Mouse (Mus musculus) Patski (cell line): ENCODE results near the gene 2510039O18Rik. TPM values are rescaled to one million over a fixed set of nuclear protein-coding genes. Genes with fewer than 3 reads are reported as not detected.
A peak's percentile ranks its signal among the peaks of the same experiment; 100 is the strongest.

Experiments
- ATAC-seq: fragments of 100-300 bp; one replicate; pipeline ENCODE4 v1.8.0; 2021
- CTCF ChIA-PET: fragments of 350-600 bp; sonication (Branson Sonifier 250); formaldehyde crosslinking; loops from one replicate; lab custom pipeline; 2022; ENCODE audit warnings: inconsistent platforms; lab: Charles Lee
- POLR2A ChIA-PET: fragments of 350-600 bp; sonication (Branson Sonifier 250); formaldehyde crosslinking; loops from one replicate; lab custom pipeline; 2022; ENCODE audit warnings: antibody characterized with exemption, inconsistent platforms; lab: Charles Lee
- DNase-seq: peaks from one replicate; pipeline ENCODE4 v3.0.0-alpha.2; 2011; ENCODE audit warnings: low read depth, low spot score
- H3K27me3 ChIP-seq: fragments of 371-371 bp; one replicate; pipeline ENCODE4 v1.5.1; 2021
- CTCF ChIP-seq: fragments of 100-300 bp; IDR thresholded peaks from one replicate; pipeline ENCODE4 v1.5.1; 2021
- in situ Hi-C: fragments of 300-500 bp; cut with MboI; formaldehyde crosslinking; loops from 3 replicates; pipeline ENCODE4 v1.11.1; 2018; ENCODE audit warnings: low pct_unique_long_range_greater_than_20kb, mixed read lengths
- polyA plus RNA-seq: library from polyadenylated mRNA; unstranded; gene quantifications from one replicate; pipeline ENCODE4 v1.2.3, GENCODE M21; 2021

The 2510039O18Rik gene
- 57.2 TPM for polyA plus RNA-seq

GRCm38 (mm10) chr4:147940576-147941044, at the start of gene 2510039O18Rik:
Gene 2510039O18Rik, plus strand, starts transcription at chr4:147940895.
- DNase-seq (peak; percentile 74), ATAC-seq (peak; percentile 49)
- in situ Hi-C loops = no loop called here
- CTCF ChIA-PET = no interaction called here
- no peak for TF ChIP-seq CTCF
- POLR2A ChIA-PET = no interaction called here
- H3K27me3 ChIP-seq = no peaks in the 10 kb centered on the region

- no peak for DNase-seq
- ATAC-seq = no peak
- no peak for TF ChIP-seq CTCF
- H3K27me3 ChIP-seq = no peaks in the 10 kb centered on the region
- CTCF ChIA-PET = no interaction called here
- POLR2A ChIA-PET = no interaction called here
- in situ Hi-C loops = no loop called here
Measured at GRCm38 (mm10) chr4:147895815-147896330, 44.8 kb upstream of the 2510039O18Rik start.

- ChIA-PET POLR2A (no interaction called here), CTCF (no interaction called here)
- TF ChIP-seq CTCF = no peak
- no peaks in the 10 kb centered on the region for H3K27me3 ChIP-seq
- ATAC-seq (no peak), DNase-seq (no peak)
- in situ Hi-C loops = no loop called here
Measured at GRCm38 (mm10) chr4:147896411-147896810, 44.3 kb upstream of the 2510039O18Rik start.

DNA sequence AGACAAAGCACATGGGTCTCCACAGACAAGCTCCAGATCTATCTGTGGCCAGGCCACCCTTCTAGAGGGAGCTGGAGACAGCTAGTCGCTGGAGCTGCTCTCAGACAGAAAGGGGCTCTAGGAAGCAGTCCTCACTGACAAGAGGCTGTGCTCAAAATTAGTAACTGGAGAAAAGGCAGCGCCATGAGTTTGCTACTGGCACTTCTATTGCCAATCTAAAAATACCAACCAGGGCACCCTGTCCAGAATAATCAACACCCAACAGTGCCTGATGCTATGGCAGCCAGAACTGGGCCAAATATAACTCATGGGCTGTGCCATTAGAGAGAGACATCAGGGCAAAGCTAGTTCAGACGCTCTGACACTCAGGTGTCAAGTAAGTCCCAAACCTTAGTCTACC, 43.3 kb upstream of the 2510039O18Rik start:
- POLR2A ChIA-PET = no interaction called here
- ATAC-seq (no peak), DNase-seq (no peak)
- no peak for TF ChIP-seq CTCF
- in situ Hi-C loops = no loop called here
- CTCF ChIA-PET = no interaction called here
- H3K27me3 ChIP-seq = no peaks in the 10 kb centered on the region

GRCm38 (mm10) chr4:147900452-147900851, 40.2 kb upstream of the 2510039O18Rik start:
- CTCF ChIA-PET = no interaction called here
- DNase-seq (no peak), ATAC-seq (no peak)
- no peaks in the 10 kb centered on the region for H3K27me3 ChIP-seq
- POLR2A ChIA-PET = no interaction called here
- TF ChIP-seq CTCF = no peak
- in situ Hi-C loops = no loop called here

DNA sequence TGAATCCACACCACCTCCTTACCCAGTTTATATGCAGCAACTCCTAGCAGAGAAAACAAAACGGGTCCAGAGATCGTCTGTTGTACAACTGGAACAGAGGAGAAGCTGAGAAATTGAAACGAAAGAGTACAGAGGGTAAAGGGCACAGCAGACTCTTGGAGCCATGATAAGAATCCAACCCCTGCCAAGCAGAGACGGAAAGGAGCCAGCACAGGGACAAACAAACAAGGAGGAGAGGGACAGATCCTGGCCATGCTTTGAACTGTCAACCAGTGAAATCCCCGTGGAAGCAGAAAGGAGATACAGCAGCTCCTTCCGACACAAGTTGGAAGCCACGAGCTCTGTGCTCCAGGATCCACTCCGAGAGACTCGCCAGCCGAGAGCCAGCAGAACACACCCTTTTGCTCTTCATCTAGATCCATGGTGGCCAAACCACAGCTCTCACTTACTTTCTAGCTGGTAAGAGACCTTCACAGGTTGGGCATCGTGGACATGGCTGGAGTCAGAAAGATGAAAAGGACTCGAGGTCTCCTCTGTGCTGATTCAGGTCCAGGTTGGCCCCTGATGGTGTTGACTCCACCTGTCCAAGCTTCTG, 37.7 kb upstream of the 2510039O18Rik start:
- ChIA-PET POLR2A (interaction anchor here (1.2 kb wide), 1 partner anchor 12 kb away, joined by 3 read pairs; no protein-coding TSS in a partner anchor), CTCF (interaction anchor here (1.5 kb wide), 1 partner anchor 11 kb away, joined by 5 read pairs; no protein-coding TSS in a partner anchor)
- TF ChIP-seq CTCF = no peak
- no peak for DNase-seq
- H3K27me3 ChIP-seq = no peaks in the 10 kb centered on the region
- in situ Hi-C loops = no loop called here
- no peak for ATAC-seq

- no peak for TF ChIP-seq CTCF
- H3K27me3 ChIP-seq = no peaks in the 10 kb centered on the region
- no peak for ATAC-seq
- POLR2A ChIA-PET = interaction anchor here (1.2 kb wide), 1 partner anchor 13 kb away, joined by 3 read pairs; no protein-coding TSS in a partner anchor
- no peak for DNase-seq
- CTCF ChIA-PET = interaction anchor here (1.5 kb wide), 1 partner anchor 11 kb away, joined by 5 read pairs; no protein-coding TSS in a partner anchor
- in situ Hi-C loops = no loop called here
Measured at GRCm38 (mm10) chr4:147903601-147904000, 37.1 kb upstream of the 2510039O18Rik start.

DNA sequence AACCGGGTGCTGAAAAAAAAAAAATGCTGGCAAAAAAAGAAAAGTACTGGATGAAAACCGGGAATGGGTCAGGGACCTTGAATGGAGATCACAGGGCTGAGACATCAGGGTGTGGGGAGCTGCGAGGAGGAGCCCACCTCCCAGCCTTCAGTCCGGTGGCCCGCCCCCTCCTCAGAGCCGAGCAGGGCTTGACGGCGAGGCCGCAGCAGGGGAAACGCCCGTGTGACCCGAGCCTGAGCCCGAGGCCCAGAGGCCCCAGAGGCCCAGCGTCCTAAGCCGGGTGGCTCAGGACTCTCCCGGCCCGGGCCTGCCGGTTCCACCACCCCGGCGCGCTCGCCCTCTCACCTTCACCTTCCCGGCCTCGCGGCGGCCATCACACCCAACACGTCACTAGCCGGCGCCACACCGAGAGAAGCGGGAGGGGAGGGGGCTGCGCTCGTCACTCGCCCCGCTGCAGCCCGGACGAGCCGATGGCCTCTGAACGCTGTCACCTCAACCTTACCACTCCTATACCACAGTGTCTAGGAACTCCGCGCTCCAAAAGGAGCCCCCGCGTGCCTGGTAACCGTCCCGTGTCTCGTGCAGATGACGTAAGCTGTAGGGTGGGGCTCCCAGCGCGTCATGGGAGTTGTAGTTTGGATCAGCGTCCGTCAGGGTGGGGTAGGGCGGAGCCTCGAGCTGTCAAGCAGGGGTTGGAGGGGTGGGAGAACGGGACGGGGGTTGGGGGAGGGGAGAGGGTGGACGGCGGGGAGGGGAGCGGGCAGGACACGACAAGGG, 36.2 kb upstream of the 2510039O18Rik start, which contains the start of gene Mfn2:
Gene Mfn2 (minus strand): TSS at position 392 of the 777 bp plus-strand sequence.
- peak; percentile 63 for ATAC-seq
- POLR2A ChIA-PET = interaction anchor here (1.2 to 1.3 kb wide), 2 partner anchors 13 to 32 kb away, joined by 3 to 4 read pairs; partner anchors contain the start of gene Plod1
- no peak for TF ChIP-seq CTCF
- in situ Hi-C loops = no loop called here
- no peaks in the 10 kb centered on the region for H3K27me3 ChIP-seq
- CTCF ChIA-PET = no interaction called here
- peak; percentile 42 for DNase-seq

DNA sequence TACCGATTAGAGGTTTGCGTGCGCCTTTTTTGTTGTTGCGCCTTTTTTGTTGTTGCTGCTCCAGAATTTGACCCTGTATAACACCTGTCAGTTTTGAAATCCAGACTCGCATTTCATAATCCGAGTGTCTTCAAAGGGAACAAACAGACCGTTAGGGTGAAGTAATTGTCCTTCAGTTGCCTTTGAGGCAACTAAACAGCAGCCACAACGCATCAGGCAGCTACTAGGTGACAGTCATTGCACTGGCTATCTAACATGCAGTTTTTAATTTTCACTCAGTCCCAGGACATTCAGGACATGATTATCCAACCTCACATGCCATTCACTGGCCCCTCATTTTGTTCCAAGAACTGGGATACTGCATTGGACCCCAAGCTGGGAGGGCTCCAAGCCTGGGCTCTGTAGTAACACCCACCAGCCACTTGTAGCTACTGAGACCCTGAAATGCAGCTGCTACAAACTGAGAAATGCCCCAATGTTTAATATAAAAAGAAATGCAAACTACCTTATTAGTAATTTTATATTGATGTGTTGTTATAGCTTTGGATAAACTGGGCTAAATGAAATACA, 35.5 kb upstream of the 2510039O18Rik start:
- ChIA-PET POLR2A (interaction anchor here (0.7 to 1.3 kb wide), 2 partner anchors 11 to 31 kb away, joined by 3 to 4 read pairs; partner anchors contain the start of gene Plod1), CTCF (interaction anchor here (1.0 to 1.3 kb wide), 2 partner anchors 11 to 14 kb away, joined by 3 read pairs; no protein-coding TSS in a partner anchor)
- in situ Hi-C loops = no loop called here
- TF ChIP-seq CTCF = no peak
- no peak for DNase-seq
- H3K27me3 ChIP-seq = no peaks in the 10 kb centered on the region
- ATAC-seq = no peak

DNA sequence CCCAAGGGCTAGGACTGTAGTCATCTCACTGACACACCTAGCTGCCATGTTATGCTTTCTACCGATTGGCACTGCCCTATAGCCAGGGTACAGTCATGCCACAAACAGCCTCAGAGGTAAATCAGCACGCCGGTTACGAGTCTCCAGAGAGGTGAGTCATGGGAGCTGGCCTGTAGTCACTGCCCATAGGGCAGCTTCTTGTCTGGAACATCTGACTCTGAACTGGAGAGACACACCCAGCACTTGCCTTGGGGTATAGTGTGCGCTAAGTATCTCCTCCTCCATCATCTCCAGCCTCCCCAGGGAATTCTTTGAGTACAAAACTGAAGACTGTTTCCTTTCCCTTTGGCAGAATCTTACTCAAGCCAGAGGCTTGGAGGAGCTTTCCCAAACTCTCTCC, 34.5 kb upstream of the 2510039O18Rik start:
- in situ Hi-C loops = no loop called here
- CTCF ChIA-PET = interaction anchor here (1.0 to 1.3 kb wide), 2 partner anchors 10 to 13 kb away, joined by 3 read pairs; no protein-coding TSS in a partner anchor
- POLR2A ChIA-PET = no interaction called here
- no peak for TF ChIP-seq CTCF
- no peaks in the 10 kb centered on the region for H3K27me3 ChIP-seq
- DNase-seq = peak; percentile 54
- peak; percentile 87 for ATAC-seq
